Mouse (Mus musculus) bone marrow macrophage, adult 2 months (primary cell): Measurements from ENCODE around the gene Cmtm6.

Experiments used
- CTCF ChIP-seq: IDR thresholded peaks from 2 replicates; pipeline ENCODE4 v1.5.1; 2012; ENCODE audit warnings: low read depth, mild to moderate bottlenecking, low read length, moderate library complexity
- POLR2A ChIP-seq: IDR thresholded peaks from 2 replicates; pipeline ENCODE4 v1.6.1; 2012; ENCODE audit warnings: mild to moderate bottlenecking, low read depth, low read length, borderline replicate concordance

DNA sequence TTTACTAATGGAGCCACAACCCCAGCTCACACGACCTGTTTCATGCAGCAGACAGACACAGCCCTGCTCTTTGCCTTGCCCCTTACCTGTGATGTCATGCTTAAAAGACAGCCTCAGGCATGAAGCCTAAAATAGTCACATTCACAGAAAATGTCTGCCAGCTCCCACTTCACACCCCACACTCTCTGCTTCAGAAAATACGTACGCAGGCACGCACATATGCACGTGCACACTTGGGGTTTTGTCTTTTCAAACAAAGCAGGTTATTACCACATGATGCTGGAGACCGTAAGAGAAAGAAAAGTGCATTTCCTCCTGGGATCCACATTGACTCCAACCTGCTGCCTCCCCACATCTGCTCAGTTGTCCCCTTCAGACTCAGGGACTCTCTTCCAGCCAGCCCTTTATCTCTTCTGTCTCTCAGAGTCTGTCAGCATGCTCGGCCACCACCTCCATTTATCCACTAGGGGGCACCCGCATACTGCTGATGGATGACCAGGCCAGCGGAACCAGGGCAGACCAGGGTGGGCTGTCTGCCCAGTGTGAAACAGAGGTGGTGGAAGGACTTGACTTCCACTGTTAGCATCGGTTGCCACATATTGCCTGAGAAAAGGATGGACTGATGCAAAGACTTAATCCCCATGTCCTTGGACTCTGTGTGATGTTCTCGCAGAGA is 66.6 kb downstream of the Cmtm6 start:
- peak; percentile 93 for TF ChIP-seq CTCF
- TF ChIP-seq POLR2A = no peak
